Mouse (Mus musculus): ENCODE data around the gene Mtor. TPM values are rescaled to one million over a fixed set of nuclear protein-coding genes. Genes with fewer than 3 reads are reported as not detected.

Mtor gene
- polyA plus RNA-seq, 1 experiment from 2014 or later, result 23.0 TPM

DNA sequence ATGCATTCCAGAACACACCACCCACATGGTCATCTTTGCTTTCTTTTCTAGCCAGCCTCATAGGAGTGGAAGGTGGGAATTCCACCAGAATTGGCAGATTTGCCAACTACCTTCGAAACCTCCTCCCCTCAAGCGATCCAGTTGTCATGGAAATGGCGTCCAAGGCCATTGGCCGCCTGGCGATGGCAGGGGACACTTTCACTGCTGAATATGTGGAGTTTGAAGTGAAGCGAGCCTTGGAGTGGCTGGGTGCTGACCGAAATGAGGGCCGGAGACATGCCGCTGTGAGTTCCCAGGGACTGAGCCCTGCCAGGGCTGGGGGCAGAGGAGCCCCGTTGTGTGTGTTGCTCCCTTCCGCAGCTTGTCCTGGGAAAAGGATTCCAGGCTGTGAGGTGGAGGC is 5.3 kb downstream of the Mtor start:
- H3K27ac ChIP-seq (replicated peaks; ENCODE audit: low read depth, low read length), result no peak overlapping the region
- H3K27me3 ChIP-seq (ENCODE audit: control insufficient read depth, insufficient read depth, low read length), result no peaks in the 10 kb centered on the region
- DNase-seq (ENCODE audit: low spot score), result no peak
- H3K9ac ChIP-seq (ENCODE audit: low read length), result no peak overlapping the region
- peaks cover 5% of the 10 kb centered on the region for H3K4me1 ChIP-seq (ENCODE audit: control insufficient read depth, insufficient read depth, low read length)
- 92% methylated on average over 11 of the region's 11 CpGs for WGBS
- H3K9me3 ChIP-seq (ENCODE audit: control insufficient read depth, low read length), result no peaks in the 10 kb centered on the region
- H3K4me2 ChIP-seq (ENCODE audit: low read depth, severe bottlenecking), result no peak overlapping the region
- H3K4me3 ChIP-seq (ENCODE audit: low read depth, low read length), result no peak overlapping the region
- H3K36me3 ChIP-seq (ENCODE audit: control insufficient read depth, insufficient read depth, low read length), result peaks cover 31% of the 10 kb centered on the region
- no peak for ATAC-seq (ENCODE audit: insufficient number of reproducible peaks, low FRiP score, low TSS enrichment, low read depth)

DNA sequence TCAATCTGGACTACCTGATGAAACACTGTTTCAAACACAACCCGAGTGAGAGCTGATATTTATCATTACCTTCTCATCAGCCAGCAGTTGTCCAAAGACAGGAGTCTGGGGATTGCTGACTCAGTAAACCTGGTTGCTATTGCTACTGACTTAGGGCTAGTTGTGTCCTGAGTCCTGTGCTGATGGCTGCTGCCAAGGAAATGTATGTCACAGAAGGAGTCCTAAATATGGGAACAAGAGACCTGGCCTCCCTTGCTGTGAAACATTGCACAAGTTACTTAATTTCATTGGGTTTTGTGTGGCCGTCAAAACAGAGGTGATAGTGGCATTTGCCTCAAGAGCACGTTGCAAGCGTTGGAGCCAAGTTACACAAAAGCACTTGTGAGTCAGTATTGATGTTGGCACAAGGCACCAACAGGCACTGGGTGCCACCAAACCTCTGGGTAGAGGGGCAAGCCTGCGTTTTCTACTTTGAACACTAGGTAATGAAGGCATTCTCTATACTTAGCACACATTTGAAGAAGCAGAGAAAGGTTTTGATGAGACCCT is 7.1 kb downstream of the Mtor start:
- Histone ChIP-seq H3K27me3 (ENCODE audit: control insufficient read depth, insufficient read depth, low read length) (no peaks in the 10 kb centered on the region), H3K9ac (ENCODE audit: low read length) (no peak overlapping the region), H3K9me3 (ENCODE audit: control insufficient read depth, low read length) (no peaks in the 10 kb centered on the region), H3K27ac (replicated peaks; ENCODE audit: low read depth, low read length) (no peak overlapping the region), H3K4me3 (ENCODE audit: low read depth, low read length) (no peak overlapping the region), H3K36me3 (ENCODE audit: control insufficient read depth, insufficient read depth, low read length) (peaks cover 31% of the 10 kb centered on the region), H3K4me1 (ENCODE audit: control insufficient read depth, insufficient read depth, low read length) (no peaks in the 10 kb centered on the region), H3K4me2 (ENCODE audit: low read depth, severe bottlenecking) (no peak overlapping the region)
- 93% methylated on average over 5 of the region's 5 CpGs for WGBS
- no peak for DNase-seq (ENCODE audit: low spot score)
- no peak for ATAC-seq (ENCODE audit: insufficient number of reproducible peaks, low FRiP score, low TSS enrichment, low read depth)

DNA sequence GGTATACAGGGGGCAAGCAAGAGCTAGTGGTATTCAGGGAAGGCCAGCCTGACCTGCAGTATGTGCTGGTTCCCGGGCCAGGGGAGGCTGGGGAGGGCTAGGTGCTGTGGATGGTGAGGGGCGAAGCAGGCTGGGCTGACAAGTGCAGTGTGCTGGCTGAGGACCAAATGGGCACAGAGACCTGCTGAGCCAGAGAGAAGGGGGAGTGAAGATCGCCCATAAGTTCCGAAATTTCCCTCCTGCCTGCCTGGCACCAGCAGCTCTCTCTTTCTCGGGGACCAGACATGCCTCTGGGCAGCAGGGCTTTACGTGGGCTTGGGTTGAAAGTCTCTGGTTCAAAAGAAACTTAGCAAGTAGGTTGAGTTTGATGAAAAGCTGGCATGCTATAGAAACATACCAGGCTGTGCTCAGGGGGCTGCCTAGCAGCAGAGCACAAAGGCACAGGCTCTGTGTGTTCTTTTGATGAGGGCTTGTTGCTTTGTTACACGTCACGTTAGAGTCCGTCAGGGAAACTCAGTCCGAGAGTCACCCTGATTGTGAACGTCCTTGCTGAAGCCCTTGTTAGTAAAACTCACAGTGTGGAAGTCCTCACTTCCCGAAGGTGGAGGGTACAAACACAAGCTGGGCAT is 12.4 kb downstream of the Mtor start:
- Histone ChIP-seq H3K27ac (replicated peaks; ENCODE audit: low read depth, low read length) (no peak overlapping the region), H3K9ac (ENCODE audit: low read length) (no peak overlapping the region), H3K9me3 (ENCODE audit: control insufficient read depth, low read length) (no peaks in the 10 kb centered on the region), H3K4me3 (ENCODE audit: low read depth, low read length) (no peak overlapping the region), H3K36me3 (ENCODE audit: control insufficient read depth, insufficient read depth, low read length) (peaks cover 29% of the 10 kb centered on the region), H3K27me3 (ENCODE audit: control insufficient read depth, insufficient read depth, low read length) (no peaks in the 10 kb centered on the region), H3K4me2 (ENCODE audit: low read depth, severe bottlenecking) (no peak overlapping the region), H3K4me1 (ENCODE audit: control insufficient read depth, insufficient read depth, low read length) (no peaks in the 10 kb centered on the region)
- 92% methylated on average over 12 of the region's 12 CpGs for WGBS
- no peak for ATAC-seq (ENCODE audit: insufficient number of reproducible peaks, low FRiP score, low TSS enrichment, low read depth)
- no peak for DNase-seq (ENCODE audit: low spot score)

DNA sequence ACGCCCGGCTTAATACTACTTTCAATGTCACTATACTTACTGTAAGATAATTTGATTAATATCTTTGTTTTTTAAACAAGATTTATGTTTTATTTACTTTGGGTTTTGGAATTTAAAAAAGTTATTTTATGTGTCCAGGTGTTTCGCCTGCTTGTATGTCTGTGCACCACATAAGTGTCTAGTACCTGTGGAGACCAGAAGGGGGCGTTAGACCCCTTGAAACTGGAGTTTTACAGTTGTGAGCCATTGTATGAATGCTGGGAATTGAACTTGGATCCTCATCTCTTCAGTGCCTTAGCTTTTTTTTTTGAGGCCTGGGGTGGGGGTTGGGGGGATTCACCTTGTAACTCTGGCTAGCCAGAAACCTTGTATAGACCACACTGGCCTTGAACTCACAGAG is 13.4 kb downstream of the Mtor start:
- no peak overlapping the region for H3K4me3 ChIP-seq (ENCODE audit: low read depth, low read length)
- H3K4me1 ChIP-seq (ENCODE audit: control insufficient read depth, insufficient read depth, low read length), result no peaks in the 10 kb centered on the region
- H3K36me3 ChIP-seq (ENCODE audit: control insufficient read depth, insufficient read depth, low read length), result peaks cover 31% of the 10 kb centered on the region
- ATAC-seq (ENCODE audit: insufficient number of reproducible peaks, low FRiP score, low TSS enrichment, low read depth) (no peak), DNase-seq (ENCODE audit: low spot score) (no peak)
- no peaks in the 10 kb centered on the region for H3K9me3 ChIP-seq (ENCODE audit: control insufficient read depth, low read length)
- H3K27ac ChIP-seq (replicated peaks; ENCODE audit: low read depth, low read length), result no peak overlapping the region
- H3K9ac ChIP-seq (ENCODE audit: low read length), result no peak overlapping the region
- H3K4me2 ChIP-seq (ENCODE audit: low read depth, severe bottlenecking), result no peak overlapping the region
- 85% methylated on average over 4 of the region's 4 CpGs for WGBS
- H3K27me3 ChIP-seq (ENCODE audit: control insufficient read depth, insufficient read depth, low read length), result no peaks in the 10 kb centered on the region

DNA sequence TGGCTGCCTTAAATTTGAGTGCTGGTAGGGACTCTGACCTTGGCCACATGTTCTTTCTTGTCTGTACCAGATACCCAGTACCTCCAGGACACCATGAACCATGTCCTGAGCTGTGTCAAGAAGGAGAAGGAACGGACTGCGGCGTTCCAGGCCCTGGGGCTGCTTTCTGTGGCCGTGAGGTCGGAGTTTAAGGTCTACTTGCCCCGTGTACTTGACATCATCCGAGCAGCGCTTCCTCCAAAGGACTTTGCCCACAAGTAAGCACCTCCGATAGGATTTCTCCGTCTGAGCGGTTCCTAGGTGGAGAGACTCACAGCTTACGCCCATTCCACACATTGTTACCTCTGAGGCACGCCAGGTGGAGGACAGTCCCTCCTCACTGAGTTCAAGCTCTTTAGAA is 14.3 kb downstream of the Mtor start:
- no peaks in the 10 kb centered on the region for H3K9me3 ChIP-seq (ENCODE audit: control insufficient read depth, low read length)

DNA sequence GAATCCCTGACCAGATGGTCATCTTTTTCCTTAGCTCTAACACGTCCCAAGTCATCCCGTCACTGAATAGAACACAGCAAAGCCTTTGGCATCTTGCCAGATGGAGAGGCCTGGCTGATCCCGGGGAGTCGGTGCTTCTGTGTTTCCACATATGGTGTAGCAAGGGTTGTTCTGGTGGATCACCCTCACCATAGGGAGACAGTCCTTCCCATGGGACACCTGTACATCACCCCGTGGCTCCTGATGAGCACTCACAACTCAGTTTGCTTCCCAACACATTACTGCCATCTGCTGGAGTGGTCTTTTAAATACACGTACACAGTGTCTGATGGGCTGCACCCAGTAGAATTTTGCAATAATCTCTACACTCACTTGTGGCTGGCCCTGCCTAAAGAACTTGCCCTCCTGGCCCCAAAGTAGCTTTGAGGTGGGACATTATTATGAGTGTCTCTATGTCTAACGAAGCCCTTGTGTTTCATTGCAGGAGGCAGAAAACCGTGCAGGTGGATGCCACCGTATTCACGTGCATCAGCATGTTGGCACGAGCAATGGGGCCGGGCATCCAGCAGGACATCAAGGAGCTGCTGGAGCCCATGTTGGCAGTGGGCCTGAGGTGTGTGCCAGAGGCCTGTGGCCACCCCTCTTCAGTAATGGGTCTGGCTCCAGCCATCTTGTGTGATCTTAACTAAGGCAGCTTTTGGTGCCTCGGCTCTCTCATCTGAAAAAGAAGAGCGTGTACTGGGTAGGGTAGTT is 15.0 kb downstream of the Mtor start:
- DNase-seq (ENCODE audit: low spot score) (no peak), ATAC-seq (ENCODE audit: insufficient number of reproducible peaks, low FRiP score, low TSS enrichment, low read depth) (no peak)
- Histone ChIP-seq H3K4me2 (ENCODE audit: low read depth, severe bottlenecking) (no peak overlapping the region), H3K36me3 (ENCODE audit: control insufficient read depth, insufficient read depth, low read length) (peaks cover 31% of the 10 kb centered on the region), H3K9ac (ENCODE audit: low read length) (no peak overlapping the region), H3K9me3 (ENCODE audit: control insufficient read depth, low read length) (no peaks in the 10 kb centered on the region), H3K27me3 (ENCODE audit: control insufficient read depth, insufficient read depth, low read length) (no peaks in the 10 kb centered on the region), H3K27ac (replicated peaks; ENCODE audit: low read depth, low read length) (no peak overlapping the region), H3K4me1 (ENCODE audit: control insufficient read depth, insufficient read depth, low read length) (no peaks in the 10 kb centered on the region), H3K4me3 (ENCODE audit: low read depth, low read length) (no peak overlapping the region)
- 87% methylated on average over 14 of the region's 14 CpGs for WGBS

More for the DNA sequence above, 14.3 kb downstream of the Mtor start:
- ATAC-seq (ENCODE audit: insufficient number of reproducible peaks, low FRiP score, low TSS enrichment, low read depth) (no peak), DNase-seq (ENCODE audit: low spot score) (no peak)
- Histone ChIP-seq H3K4me3 (ENCODE audit: low read depth, low read length) (no peak overlapping the region), H3K27me3 (ENCODE audit: control insufficient read depth, insufficient read depth, low read length) (no peaks in the 10 kb centered on the region), H3K4me2 (ENCODE audit: low read depth, severe bottlenecking) (no peak overlapping the region), H3K36me3 (ENCODE audit: control insufficient read depth, insufficient read depth, low read length) (peaks cover 32% of the 10 kb centered on the region), H3K9ac (ENCODE audit: low read length) (no peak overlapping the region), H3K27ac (replicated peaks; ENCODE audit: low read depth, low read length) (no peak overlapping the region), H3K4me1 (ENCODE audit: control insufficient read depth, insufficient read depth, low read length) (no peaks in the 10 kb centered on the region)
- WGBS, result 96% methylated on average over 13 of the region's 13 CpGs

DNA sequence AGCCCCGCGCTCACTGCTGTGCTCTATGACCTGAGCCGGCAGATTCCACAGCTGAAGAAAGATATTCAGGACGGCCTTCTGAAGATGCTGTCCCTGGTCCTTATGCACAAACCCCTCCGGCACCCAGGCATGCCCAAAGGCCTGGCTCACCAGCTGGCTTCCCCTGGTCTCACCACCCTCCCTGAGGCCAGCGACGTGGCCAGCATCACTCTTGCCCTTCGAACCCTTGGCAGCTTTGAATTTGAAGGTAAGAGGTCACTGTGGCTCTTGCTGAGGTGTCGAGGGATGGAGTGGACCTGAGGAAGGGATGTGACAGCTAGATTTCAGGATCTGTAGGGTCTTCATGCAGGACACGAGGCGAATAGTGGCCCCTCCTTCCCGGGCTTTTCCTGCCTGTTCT is 15.9 kb downstream of the Mtor start:
- no peaks in the 10 kb centered on the region for H3K9me3 ChIP-seq (ENCODE audit: control insufficient read depth, low read length)
- no peak for ATAC-seq (ENCODE audit: insufficient number of reproducible peaks, low FRiP score, low TSS enrichment, low read depth)
- H3K9ac ChIP-seq (ENCODE audit: low read length), result no peak overlapping the region
- DNase-seq (ENCODE audit: low spot score), result no peak
- H3K4me1 ChIP-seq (ENCODE audit: control insufficient read depth, insufficient read depth, low read length), result no peaks in the 10 kb centered on the region
- H3K4me3 ChIP-seq (ENCODE audit: low read depth, low read length), result no peak overlapping the region
- WGBS, result 90% methylated on average over 12 of the region's 12 CpGs
- no peak overlapping the region for H3K27ac ChIP-seq (replicated peaks; ENCODE audit: low read depth, low read length)
- no peak overlapping the region for H3K4me2 ChIP-seq (ENCODE audit: low read depth, severe bottlenecking)
- peaks cover 35% of the 10 kb centered on the region for H3K36me3 ChIP-seq (ENCODE audit: control insufficient read depth, insufficient read depth, low read length)
- H3K27me3 ChIP-seq (ENCODE audit: control insufficient read depth, insufficient read depth, low read length), result no peaks in the 10 kb centered on the region

DNA sequence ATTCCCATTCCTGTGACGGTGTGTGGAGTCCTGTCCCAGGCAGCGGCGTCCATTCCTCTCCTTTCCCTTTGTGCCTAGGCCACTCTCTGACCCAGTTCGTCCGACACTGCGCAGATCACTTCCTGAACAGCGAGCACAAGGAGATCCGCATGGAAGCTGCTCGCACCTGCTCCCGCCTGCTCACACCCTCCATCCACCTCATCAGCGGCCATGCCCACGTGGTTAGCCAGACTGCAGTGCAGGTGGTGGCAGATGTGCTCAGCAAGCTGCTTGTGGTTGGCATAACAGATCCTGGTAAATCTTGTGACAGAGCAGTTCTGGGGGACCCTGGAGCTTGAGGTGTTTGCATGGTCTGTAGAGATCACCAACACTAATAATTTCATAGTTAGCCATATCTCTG is 16.5 kb downstream of the Mtor start:
- Histone ChIP-seq H3K4me2 (ENCODE audit: low read depth, severe bottlenecking) (no peak overlapping the region), H3K36me3 (ENCODE audit: control insufficient read depth, insufficient read depth, low read length) (peaks cover 40% of the 10 kb centered on the region), H3K27me3 (ENCODE audit: control insufficient read depth, insufficient read depth, low read length) (no peaks in the 10 kb centered on the region), H3K9ac (ENCODE audit: low read length) (no peak overlapping the region), H3K9me3 (ENCODE audit: control insufficient read depth, low read length) (no peaks in the 10 kb centered on the region), H3K4me3 (ENCODE audit: low read depth, low read length) (no peak overlapping the region), H3K27ac (replicated peaks; ENCODE audit: low read depth, low read length) (no peak overlapping the region), H3K4me1 (ENCODE audit: control insufficient read depth, insufficient read depth, low read length) (no peaks in the 10 kb centered on the region)
- DNase-seq (ENCODE audit: low spot score) (no peak), ATAC-seq (ENCODE audit: insufficient number of reproducible peaks, low FRiP score, low TSS enrichment, low read depth) (no peak)
- WGBS, result 91% methylated on average over 12 of the region's 12 CpGs

All from limb, embryonic 11.5 days (tissue).